Mouse (Mus musculus): ENCODE data around the gene Pih1d1. TPM values are rescaled to one million over a fixed set of nuclear protein-coding genes. Genes with fewer than 3 reads are reported as not detected.

The Pih1d1 gene
- total RNA-seq, 4 experiments from 2014 or later = 41.4 to 49.3 (median 45.2) TPM

DNA sequence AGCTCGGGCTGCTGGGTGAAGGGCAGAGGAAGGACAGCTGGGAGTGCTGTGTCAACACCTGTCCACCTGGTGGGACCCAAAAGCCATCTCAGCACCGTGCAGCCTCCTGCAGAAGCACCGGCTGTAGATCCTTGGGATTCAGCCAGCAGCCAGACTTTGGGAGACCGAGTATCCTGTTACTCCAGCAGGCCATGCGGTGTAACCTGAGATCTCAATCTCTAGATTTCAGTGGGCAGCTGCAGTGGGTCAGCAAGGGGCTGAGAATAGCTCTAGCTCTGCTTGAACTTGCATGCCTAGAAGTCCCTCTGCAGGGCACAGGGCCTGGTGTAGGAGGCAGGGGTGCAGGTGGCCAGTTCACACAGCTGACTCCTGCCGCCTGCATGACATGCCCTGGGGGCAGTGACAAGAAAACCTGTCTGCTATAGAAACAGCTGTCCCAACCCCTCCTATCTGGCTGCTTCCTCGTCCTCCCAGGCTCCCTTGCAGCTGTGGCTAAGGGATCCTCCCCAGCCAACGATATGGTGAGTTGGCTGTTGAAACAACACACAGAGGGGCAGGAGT, 37.8 kb downstream of the Pih1d1 start:
- DNase-seq (ENCODE audit: low spot score in 2 of 2) = no peak

DNA sequence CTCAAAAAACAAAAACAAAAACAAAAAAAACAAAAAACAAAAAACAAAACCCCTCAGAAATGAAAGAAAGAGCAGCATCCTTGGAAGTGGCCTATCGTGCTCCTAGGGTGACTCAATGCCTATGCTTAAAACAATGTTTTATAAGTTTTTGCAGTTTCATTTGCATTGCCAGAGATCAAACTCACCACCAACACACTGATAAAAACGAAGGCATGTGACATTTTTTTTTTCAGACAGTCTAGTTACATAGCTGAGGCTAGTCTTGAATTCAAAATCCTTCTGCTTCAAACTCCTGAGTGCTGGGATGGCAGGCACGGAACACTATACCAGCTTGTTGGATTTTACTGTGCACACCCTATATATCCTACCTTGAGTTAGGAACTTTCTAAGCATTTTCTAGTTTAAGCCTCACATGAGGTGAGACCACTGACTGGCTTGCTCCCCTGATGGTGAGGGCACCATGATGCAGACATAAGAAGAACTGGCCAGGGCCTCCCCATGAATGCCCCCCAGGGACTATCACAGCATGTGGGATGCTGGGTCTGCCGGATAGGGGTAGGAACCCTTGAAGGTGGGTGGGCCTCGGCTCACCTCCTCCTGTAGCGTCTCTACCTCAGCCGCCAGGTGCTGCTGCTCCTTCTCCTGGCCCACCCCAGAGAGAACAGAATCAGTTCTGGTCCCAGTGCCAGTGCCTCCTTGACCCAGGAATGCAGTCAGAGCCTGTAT, 38.6 kb downstream of the Pih1d1 start:
- no peak for DNase-seq (ENCODE audit: low spot score in 2 of 2)

DNA sequence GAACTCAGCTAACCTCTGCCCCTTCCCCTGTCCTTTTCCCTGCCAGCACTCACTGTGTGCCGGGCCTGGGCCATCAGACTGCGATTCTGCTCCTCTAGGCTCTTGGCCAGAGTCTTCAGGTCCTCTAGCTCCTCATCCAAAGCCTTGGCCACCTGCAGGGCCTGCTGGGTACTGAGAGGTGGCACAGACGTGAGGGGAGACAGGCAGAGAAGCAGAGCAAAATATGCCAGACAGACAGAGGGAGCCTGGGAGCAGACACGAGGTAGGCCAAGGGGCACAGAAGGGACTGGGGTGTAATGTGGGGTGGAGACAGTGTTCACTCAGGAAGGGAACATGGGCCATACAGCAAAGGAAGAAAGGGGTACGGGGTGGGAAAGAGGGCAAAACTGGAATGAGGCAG, 39.3 kb downstream of the Pih1d1 start:
- no peak for DNase-seq (ENCODE audit: low spot score in 2 of 2)

DNA sequence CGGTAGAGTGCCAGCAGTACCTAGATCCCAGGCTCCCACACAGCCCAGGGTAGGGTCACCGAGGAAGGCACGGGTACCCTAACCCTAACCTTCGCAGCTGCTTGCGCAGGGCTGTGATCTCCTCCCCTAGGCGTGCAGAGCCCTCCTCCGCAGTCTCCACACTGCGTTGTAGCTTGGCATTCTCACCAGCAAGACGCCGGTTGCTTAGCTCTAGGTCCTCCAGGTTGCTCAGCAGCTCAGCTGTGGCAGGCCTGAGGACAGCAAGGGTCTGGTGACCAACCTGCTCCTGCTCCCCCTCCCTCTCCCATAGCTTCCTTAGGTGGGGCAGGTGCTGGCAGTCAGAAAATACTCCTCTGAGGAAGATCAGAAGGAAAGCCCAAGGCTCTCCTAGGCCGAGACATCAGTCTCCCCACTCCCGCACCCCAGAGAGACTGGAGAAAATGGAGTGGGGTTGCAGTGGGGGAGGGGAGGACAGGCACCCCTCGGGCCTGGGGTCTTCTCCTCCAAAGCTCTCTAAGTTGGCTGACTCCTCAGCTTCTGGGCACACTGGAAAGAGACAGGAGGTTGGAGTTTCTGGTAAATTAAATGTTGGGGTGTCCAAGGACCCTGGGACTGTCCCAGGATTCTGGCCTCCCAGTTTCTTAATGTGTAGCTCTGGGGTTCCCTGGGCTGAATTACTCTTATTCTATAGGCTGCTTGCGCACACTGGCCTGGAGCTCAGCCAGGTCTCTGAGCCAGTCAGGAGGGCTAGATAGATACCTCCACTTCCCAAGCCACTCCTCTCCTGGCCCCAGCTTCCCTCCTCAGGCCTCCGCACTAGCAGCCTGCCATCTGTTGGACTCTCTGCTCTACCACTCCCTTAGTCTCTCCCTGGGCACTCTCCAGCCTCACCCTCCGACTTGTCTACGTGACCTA, 40.0 kb downstream of the Pih1d1 start:
- DNase-seq (ENCODE audit: low spot score in 2 of 2) = no peak

DNA sequence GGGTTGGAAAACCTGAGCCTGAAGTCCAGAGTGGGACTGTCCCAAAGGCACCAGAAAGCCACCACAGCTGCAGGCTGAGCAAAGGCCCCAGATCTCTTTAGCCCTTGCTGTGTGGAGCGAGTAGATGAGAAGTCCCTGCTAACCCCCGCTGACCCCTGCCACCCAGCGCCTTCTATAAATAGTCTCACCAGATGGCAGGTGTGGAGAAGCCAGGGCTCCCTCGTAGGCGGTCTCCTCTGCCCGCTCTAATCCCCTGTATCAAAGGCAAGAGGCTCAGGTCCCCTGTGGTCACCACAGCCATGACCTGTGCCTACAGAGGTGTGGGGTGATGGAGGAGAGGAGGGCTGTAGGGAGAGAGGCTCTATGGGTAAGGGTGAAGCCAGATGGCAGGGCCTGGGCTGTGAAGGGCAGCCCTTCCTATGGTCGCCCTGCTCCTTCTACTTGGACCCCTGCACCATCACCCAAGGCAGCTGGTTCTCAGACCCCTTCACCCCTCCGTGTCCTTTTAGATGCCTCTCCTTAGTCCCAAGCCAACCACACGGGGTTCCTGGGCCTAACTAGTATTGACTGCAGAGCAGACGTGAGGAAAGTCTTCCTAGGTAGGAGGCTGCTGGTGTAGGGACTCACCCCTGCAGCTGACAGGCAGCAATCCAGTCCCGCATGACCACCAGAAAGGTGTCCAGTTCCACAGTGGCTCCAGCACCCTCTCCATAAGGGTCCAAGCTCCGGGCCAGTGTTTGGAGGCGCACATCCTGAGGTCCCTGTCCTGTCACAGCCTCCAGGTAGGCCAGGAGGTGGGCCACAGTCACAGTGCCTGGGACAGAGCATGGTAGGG, 41.5 kb downstream of the Pih1d1 start:
- no peak for DNase-seq (ENCODE audit: low spot score in 2 of 2)

DNA sequence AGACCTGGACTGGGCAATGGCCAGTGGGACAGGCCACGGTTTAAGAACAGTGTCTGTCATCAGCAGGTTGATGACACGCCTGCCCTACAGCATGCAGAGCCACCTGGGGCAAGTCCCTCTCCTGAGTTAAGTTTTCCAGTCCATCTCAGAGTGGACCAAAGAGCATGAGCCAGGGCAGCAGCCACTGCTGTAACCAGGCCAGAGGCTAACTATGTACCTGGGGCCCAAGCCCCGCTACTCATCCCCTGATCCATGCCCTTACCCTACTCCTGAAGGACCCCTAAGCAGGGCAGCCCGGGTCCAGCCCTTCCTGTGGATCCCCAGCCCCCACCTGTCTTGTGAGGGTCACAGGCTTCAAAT, 42.1 kb downstream of the Pih1d1 start:
- no peak for DNase-seq (ENCODE audit: low spot score in 2 of 2)

DNA sequence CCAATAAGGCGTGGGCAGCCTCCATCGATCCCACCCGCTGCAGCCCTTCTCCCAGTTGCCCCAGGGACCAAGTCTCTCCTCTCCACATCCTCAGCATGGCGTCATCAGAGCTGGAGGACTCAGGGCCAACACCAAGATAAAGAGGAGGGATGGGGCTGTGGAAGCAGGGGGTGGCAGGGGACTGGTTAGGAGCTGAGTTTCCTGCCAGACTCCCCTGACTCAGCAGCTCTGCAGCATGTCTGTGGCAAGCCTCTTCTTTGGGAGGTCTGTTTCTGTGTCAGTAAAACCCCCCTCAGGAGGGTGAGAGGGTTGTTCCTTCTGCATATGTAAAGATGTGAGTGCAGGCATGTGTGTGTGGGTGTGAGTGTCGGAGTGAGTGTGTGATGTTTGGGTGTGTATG, 42.9 kb downstream of the Pih1d1 start:
- no peak for DNase-seq (ENCODE audit: low spot score in 2 of 2)

DNA sequence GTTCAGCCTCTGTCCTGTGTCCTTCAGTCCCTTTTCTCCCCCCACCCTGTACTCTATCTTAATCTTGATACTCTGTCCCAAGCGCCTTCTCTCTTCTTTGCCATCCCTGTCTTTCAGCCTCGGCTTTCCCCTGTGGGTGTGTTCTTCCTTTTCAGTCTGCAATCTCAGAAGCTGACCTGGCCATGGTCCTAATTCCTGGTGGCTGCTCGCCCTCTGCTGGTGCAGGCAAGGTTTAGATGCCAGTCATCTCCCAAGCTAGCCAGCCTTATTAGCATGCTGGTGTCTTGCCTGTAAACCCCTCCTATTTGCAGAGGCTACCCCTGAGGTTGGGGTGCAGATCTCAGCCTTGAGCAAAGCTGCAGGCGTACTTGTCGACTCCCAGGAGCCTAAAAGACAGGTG, 44.3 kb downstream of the Pih1d1 start:
- peak; percentile 45 to 64 for DNase-seq (ENCODE audit: low spot score in 2 of 2)

DNA sequence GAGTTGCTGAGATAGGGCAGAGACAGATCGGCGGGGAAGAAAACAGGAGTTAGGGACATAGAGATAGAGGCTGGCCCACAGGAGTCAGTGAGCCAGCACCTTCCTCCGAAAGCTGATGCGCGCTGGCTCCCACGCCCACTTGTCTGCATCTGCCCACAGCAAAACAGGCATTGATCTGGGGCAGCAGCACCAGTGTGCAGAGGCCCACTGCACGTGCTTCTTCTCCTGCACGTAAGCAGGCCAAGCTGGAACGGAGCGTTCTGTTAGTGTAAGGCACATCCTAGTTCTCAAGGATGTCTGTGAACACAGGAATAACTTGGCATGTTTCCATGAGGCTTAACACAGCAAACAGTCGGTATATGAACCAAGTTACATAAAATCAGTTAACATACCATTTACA, 44.9 kb downstream of the Pih1d1 start:
- DNase-seq (ENCODE audit: low spot score in 2 of 2) = peak; percentile 38 to 74

DNA sequence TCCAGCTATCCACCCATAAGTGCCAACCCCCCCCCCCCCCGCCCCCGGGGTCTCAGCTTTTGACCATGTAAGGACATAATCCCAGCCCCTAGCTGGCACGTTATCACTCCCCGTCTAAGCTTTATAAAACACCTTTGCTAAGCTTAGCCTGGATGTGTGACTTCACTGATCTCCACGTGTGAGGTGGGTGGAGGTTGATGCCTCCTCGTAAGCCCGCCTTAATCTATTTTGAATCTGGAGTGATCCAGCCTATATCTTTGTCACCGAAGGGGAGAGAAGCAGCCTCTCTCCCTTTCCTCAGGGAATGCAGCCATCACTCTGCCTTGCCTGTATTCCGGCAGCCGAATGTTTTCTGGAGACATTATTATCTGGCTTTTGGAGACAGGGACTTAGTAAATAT, 48.6 kb downstream of the Pih1d1 start:
- no peak for DNase-seq (ENCODE audit: low spot score in 2 of 2)

DNA sequence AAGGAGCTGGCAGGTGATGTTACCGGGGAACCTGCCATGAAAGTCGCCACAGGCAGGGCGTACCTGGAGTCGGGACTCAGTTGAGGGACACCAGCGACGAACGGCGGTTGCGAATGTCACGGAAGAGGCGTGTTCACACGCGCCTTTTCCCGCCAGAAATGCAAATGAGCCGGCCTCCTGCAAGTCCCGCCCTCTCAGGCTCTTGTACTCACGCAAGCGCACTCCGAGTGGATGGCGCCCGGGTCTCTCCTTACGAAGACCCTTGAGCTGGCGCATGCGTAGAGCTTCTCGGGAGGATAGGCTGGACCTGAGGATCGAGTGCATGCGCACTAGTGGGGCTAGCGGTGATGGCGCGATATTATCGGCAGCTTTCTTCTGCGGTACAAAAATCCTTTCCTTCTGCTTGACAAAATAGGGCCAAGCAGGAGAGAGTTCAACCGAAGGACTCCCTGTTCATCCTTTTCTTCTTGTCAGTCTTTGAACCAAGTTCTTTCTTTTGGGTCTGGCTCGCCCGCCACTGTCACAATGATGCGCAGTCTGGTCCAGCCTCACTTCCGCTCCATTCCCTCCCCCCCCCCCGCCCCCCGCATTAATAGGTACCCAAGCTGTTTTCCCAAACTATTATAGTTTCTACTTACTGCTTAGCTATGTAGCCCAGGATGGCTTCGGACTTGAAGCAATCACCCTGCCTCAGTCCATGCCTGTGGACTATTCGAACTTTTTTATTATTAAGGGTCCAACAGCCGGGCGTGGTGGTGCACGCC, 50.5 kb downstream of the Pih1d1 start, which contains the start of gene Ccdc155:
Gene Ccdc155, minus strand, starts transcription at position 513 of the 764 bp plus-strand sequence.
- peak; percentile 63 to 93 for DNase-seq (ENCODE audit: low spot score in 2 of 2)

DNA sequence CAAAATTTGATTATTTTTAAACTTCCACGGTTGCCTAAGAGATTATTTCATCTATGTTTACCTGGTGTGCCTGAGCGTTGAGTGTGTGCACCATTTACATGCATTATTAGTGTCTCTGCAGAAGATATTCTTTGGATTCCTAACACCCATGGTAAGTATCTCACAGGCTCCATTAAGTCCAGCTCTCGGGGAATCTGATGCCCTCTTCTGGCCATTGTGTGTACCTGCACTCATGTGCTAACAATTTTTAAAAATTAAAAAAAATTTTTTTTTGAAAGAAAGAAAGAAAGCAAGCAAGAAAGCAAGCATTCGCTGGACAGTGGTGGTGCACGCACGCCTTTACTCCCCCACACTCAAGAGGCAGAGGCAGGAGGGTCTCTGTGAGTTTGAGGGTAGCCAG, 54.2 kb downstream of the Pih1d1 start:
- DNase-seq (ENCODE audit: low spot score in 2 of 2) = no peak

Small RNA genes within 50 kb of the gene (microRNA-seq; reads per million reads assigned to microRNA genes)
- gene Mir150 = 735 to 1,167 reads per million in 2 experiments
- 10.7 to 16.1 reads per million in 2 experiments for gene Mir5121
- 0.44 to 5.0 reads per million in 2 experiments for gene Mir7055

Other genes with a start within 250 kb of the Pih1d1 start
- 100 to 1,000 TPM; 312 to 359 (median 323) TPM for gene Ap2a1, start 224.8 kb upstream of the Pih1d1 start, total RNA-seq (2022)
- 1 to 10 TPM; 2.0 to 2.5 (median 2.2) TPM for gene Tsks, start 211.1 kb upstream of the Pih1d1 start, total RNA-seq (2022)
- 100 to 1,000 TPM in 1 of 4 experiments, 10 to 100 TPM in 3; 95.5 to 101 (median 98.3) TPM for gene Cpt1c, start 179.5 kb upstream of the Pih1d1 start, total RNA-seq (2022)
- 100 to 1,000 TPM; 153 to 178 (median 175) TPM for gene Prmt1, start 167.7 kb upstream of the Pih1d1 start, total RNA-seq (2022)
- gene Irf3, start 156.7 kb upstream of the Pih1d1 start, total RNA-seq (2022) = 10 to 100 TPM; 23.6 to 42.1 (median 32.8) TPM
- gene Bcl2l12, start 155.6 kb upstream of the Pih1d1 start, total RNA-seq (2022) = 1 to 10 TPM; 2.3 to 5.1 (median 2.8) TPM
- 100 to 1,000 TPM; 164 to 171 (median 170) TPM for gene Scaf1, start 137.9 kb upstream of the Pih1d1 start, total RNA-seq (2022)
- gene Rras, start 136.3 kb upstream of the Pih1d1 start, total RNA-seq (2022) = 10 to 100 TPM; 13.7 to 18.8 (median 14.7) TPM
- 10 to 100 TPM; 68.5 to 73.4 (median 71.5) TPM for gene Prr12, start 101.4 kb upstream of the Pih1d1 start, total RNA-seq (2022)
- 10 to 100 TPM; 50.2 to 61.0 (median 57.9) TPM for gene Nosip, start 91.9 kb upstream of the Pih1d1 start, total RNA-seq (2022)
- 10 to 100 TPM in 1 of 4 experiments, 1 to 10 TPM in 3; 6.7 to 11.5 (median 8.2) TPM for gene Prrg2, start 91.6 kb upstream of the Pih1d1 start, total RNA-seq (2022)
- gene Rcn3, start 62.1 kb upstream of the Pih1d1 start, total RNA-seq (2022) = 1 to 10 TPM; 5.7 to 8.3 (median 5.9) TPM
- gene Fcgrt, start 50.5 kb upstream of the Pih1d1 start, total RNA-seq (2022) = 10 to 100 TPM; 18.6 to 21.9 (median 19.9) TPM
- gene Rps11, start 29.9 kb upstream of the Pih1d1 start, total RNA-seq (2022) = 100 to 1,000 TPM; 467 to 554 (median 521) TPM
- gene Rpl13a, start 25.5 kb upstream of the Pih1d1 start, total RNA-seq (2022) = 100 to 1,000 TPM; 804 to 903 (median 864) TPM
- not detected for gene Gm45713, start 18.1 kb upstream of the Pih1d1 start, total RNA-seq (2022)
- 1 to 10 TPM; 6.5 to 8.2 (median 7.5) TPM for gene Flt3l, start 17.9 kb upstream of the Pih1d1 start, total RNA-seq (2022)
- gene Aldh16a1, start 281 bp downstream of the Pih1d1 start, total RNA-seq (2022) = 10 to 100 TPM; 17.9 to 20.9 (median 19.8) TPM
- 1,000 to 10,000 TPM; 1,001 to 1,087 (median 1,026) TPM for gene Slc17a7, start 9.6 kb downstream of the Pih1d1 start, total RNA-seq (2022)
- gene Gfy, start 25.3 kb downstream of the Pih1d1 start, total RNA-seq (2022) = under 1 TPM in 1 of 4 experiments, not detected in 3; 0.34 TPM
- under 1 TPM in 1 of 4 experiments, not detected in 3; 0.80 TPM for gene Pth2, start 26.7 kb downstream of the Pih1d1 start, total RNA-seq (2022)
- gene Ccdc155, start 50.6 kb downstream of the Pih1d1 start, total RNA-seq (2022) = 1 to 10 TPM; 4.3 to 6.4 (median 5.4) TPM
- gene Dkkl1, start 57.8 kb downstream of the Pih1d1 start, total RNA-seq (2022) = 10 to 100 TPM; 23.1 to 31.5 (median 26.8) TPM
- gene Tead2, start 61.5 kb downstream of the Pih1d1 start, total RNA-seq (2022) = 1 to 10 TPM; 2.0 to 5.1 (median 3.0) TPM
- 10 to 100 TPM in 2 of 4 experiments, 1 to 10 TPM in 2; 5.0 to 18.9 (median 11.9) TPM for gene Cd37, start 84.8 kb downstream of the Pih1d1 start, total RNA-seq (2022)
- gene Slc6a16, start 86.8 kb downstream of the Pih1d1 start, total RNA-seq (2022) = 1 to 10 TPM; 1.6 to 2.6 (median 2.1) TPM
- gene Slc6a21, start 123.2 kb downstream of the Pih1d1 start, total RNA-seq (2022) = under 1 TPM in 3 of 4 experiments, not detected in 1; 0.19 to 0.55 (median 0.34) TPM
- gene Trpm4, start 179.5 kb downstream of the Pih1d1 start, total RNA-seq (2022) = 10 to 100 TPM; 23.9 to 27.8 (median 25.1) TPM
- 1 to 10 TPM in 1 of 4 experiments, under 1 TPM in 3; 0.26 to 1.1 (median 0.78) TPM for gene Hrc, start 181.0 kb downstream of the Pih1d1 start, total RNA-seq (2022)
- gene Ppfia3, start 212.7 kb downstream of the Pih1d1 start, total RNA-seq (2022) = 100 to 1,000 TPM; 137 to 162 (median 150) TPM
- 100 to 1,000 TPM; 139 to 172 (median 159) TPM for gene Lin7b, start 216.3 kb downstream of the Pih1d1 start, total RNA-seq (2022)
- 100 to 1,000 TPM; 295 to 398 (median 356) TPM for gene Snrnp70, start 241.4 kb downstream of the Pih1d1 start, total RNA-seq (2022)